Mouse (Mus musculus) lung, embryonic 16.5 days (tissue): ENCODE measurements around the gene Scg2. TPM values are rescaled to one million over a fixed set of nuclear protein-coding genes. Genes with fewer than 3 reads are reported as not detected.

Source experiments
- ATAC-seq: fragments of 200-750 bp; cut with Nextera tagmentation; 2 replicates; pipeline ENCODE4 v1.8.0; 2017; ENCODE audit warnings: low read depth, mild to moderate bottlenecking, moderate library complexity
- H3K27ac ChIP-seq: fragments of 300-500 bp; sonication (generic); 2 replicates; pipeline ENCODE4 v1.5.1; 2014; ENCODE audit warnings: mild to moderate bottlenecking, control low read depth, low read length
- H3K27me3 ChIP-seq: fragments of 300-500 bp; sonication (generic); 2 replicates; pipeline ENCODE4 v1.6.1; 2014; ENCODE audit warnings: low read depth, low read length, mixed read lengths; ENCODE audit not compliant: control insufficient read depth, insufficient read depth
- H3K36me3 ChIP-seq: fragments of 300-500 bp; sonication (generic); 2 replicates; pipeline ENCODE4 v1.6.1; 2014; ENCODE audit warnings: low read length; ENCODE audit not compliant: control insufficient read depth, insufficient read depth
- H3K4me1 ChIP-seq: fragments of 300-500 bp; sonication (generic); replicated peaks from 2 replicates; pipeline ENCODE4 v1.6.1; 2014; ENCODE audit warnings: low read length, mixed read lengths; ENCODE audit not compliant: control insufficient read depth, insufficient read depth
- H3K4me2 ChIP-seq: fragments of 300-500 bp; sonication (generic); 2 replicates; pipeline ENCODE4 v1.6.1; 2014; ENCODE audit warnings: low read depth, low read length, control low read depth
- H3K4me3 ChIP-seq: fragments of 300-500 bp; sonication (generic); 2 replicates; pipeline ENCODE4 v1.5.1; 2014; ENCODE audit warnings: mild to moderate bottlenecking, low read length, control low read depth
- H3K9ac ChIP-seq: fragments of 300-500 bp; sonication (generic); 2 replicates; pipeline ENCODE4 v1.6.1; 2014; ENCODE audit warnings: low read length, control low read depth
- H3K9me3 ChIP-seq: fragments of 300-500 bp; sonication (generic); 2 replicates; pipeline ENCODE4 v1.6.1; 2016; ENCODE audit warnings: low read length; ENCODE audit not compliant: control insufficient read depth
- WGBS: fragments of 180-500 bp; shearing (Covaris S2); extraction: QIAGEN DNeasy Blood & Tissue Kit; methylation state at CpG from one replicate; pipeline ENCODE4 v1.1.7; 2014; 5-methylcytosine and 5-hydroxymethylcytosine counted together
- polyA plus RNA-seq: library from polyadenylated mRNA; unstranded; fragments of >200 nt; fragmentation: Nextera tagmentation; extraction: Ambion mirVana; gene quantifications from 2 replicates; pipeline ENCODE4 v1.2.1, GENCODE M21; 2015

The Scg2 gene
- polyA plus RNA-seq, 1 experiment from 2014 or later, result 0.65 TPM

DNA sequence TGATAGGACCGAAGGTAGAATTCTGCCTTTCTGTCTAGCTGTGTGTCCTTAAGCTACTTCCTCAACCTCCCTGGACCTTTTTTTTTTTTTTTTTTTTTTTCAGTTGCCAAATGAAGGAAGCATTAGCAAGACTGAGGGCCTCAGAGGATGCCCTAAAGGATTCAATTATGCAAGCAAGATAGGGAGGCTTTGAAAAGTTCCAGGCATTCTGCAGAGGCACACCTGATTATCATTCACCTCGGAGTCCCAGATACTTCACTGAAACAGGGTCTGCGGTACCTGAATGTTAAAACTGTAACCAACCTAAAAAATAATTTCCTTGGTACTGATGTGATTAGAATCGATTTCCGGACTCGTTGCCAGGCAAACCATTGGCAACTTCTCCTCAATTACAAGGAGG, 10.0 kb upstream of the Scg2 start:
- Histone ChIP-seq H3K4me2 (no peak overlapping the region), H3K9ac (no peak overlapping the region), H3K36me3 (no peaks in the 10 kb centered on the region), H3K27ac (no peak overlapping the region), H3K27me3 (no peaks in the 10 kb centered on the region), H3K4me1 (no peaks in the 10 kb centered on the region), H3K9me3 (no peaks in the 10 kb centered on the region), H3K4me3 (no peak overlapping the region)
- WGBS, result 21% methylated on average over 6 of the region's 6 CpGs
- ATAC-seq, result no peak

DNA sequence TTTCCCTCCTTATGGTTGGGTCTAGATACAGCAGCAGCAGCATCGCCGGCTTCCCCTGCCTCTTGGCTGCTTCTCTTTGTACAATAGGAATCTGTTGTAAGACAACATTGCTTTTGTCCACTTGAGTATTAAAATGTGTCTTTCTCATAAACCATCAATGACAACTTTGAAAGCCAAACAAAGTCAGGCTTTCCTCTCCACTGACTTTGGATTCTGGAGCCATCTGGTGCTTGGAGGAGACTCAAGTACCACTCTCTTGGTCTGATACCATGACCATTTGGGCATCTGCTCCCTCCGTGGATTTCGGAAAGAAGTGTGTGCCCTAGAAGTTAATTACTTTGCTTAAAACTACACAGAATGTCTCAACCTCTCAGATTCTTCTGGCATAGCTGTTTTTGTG, 5.7 kb upstream of the Scg2 start:
- Histone ChIP-seq H3K9ac (no peak overlapping the region), H3K27ac (no peak overlapping the region), H3K4me3 (no peak overlapping the region), H3K27me3 (no peaks in the 10 kb centered on the region), H3K4me1 (no peaks in the 10 kb centered on the region), H3K9me3 (no peaks in the 10 kb centered on the region), H3K36me3 (no peaks in the 10 kb centered on the region), H3K4me2 (no peak overlapping the region)
- WGBS, result 81% methylated on average over 4 of the region's 4 CpGs
- ATAC-seq, result no peak

DNA sequence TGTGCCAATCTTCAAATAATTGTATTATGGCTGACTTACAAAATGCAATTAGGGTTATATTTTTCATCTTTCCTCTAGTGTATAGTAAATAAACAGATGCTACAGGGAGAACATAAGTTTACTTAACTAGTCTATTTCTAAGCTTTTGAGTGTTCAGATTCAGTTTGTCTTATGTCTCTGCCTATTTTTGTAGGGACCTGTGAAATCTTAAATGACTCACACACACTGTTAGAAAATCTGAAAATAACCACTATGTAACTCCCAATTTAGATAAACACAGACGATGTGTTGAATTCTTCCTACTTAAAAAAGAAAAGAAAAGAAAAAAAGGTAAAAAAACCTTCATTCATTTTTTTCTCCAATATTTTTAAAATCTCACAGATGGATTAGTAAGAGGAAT, 2.2 kb downstream of the Scg2 start:
- Histone ChIP-seq H3K9me3 (no peaks in the 10 kb centered on the region), H3K27me3 (no peaks in the 10 kb centered on the region), H3K4me2 (no peak overlapping the region), H3K4me3 (no peak overlapping the region), H3K4me1 (no peaks in the 10 kb centered on the region), H3K36me3 (no peaks in the 10 kb centered on the region), H3K9ac (no peak overlapping the region), H3K27ac (no peak overlapping the region)
- 82% methylated on average over 1 of the region's 1 CpGs for WGBS
- ATAC-seq, result no peak

DNA sequence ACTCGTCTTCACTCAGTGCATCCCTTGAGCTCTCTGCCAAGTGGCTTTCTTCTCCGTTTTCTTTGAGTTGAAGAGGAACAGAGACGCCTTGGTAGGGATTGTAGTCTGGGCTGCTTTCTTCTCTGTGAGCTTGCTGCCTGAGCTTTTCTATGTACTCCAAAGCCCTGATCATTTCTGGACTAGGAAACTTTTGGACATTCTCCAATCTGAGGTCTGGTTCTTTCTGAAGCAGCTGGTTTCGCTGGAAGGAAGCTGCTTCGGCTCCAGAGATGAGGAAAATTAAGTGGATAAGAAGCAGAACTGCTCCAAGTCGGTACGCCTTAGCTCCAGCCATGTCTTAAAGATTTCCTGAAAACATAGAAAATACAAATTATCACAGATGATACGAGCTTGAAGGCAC, 3.2 kb downstream of the Scg2 start:
- H3K4me2 ChIP-seq, result no peak overlapping the region
- WGBS, result 82% methylated on average over 8 of the region's 8 CpGs

GRCm38 (mm10) chr1:79429058-79429457, 10.9 kb downstream of the Scg2 start:
- Histone ChIP-seq H3K27me3 (no peaks in the 10 kb centered on the region), H3K4me1 (no peaks in the 10 kb centered on the region), H3K36me3 (no peaks in the 10 kb centered on the region), H3K9me3 (no peaks in the 10 kb centered on the region), H3K4me2 (no peak overlapping the region), H3K9ac (no peak overlapping the region), H3K27ac (no peak overlapping the region), H3K4me3 (no peak overlapping the region)
- no peak for ATAC-seq
- WGBS, result 63% methylated on average over 5 of the region's 5 CpGs

More for the DNA sequence above, 3.2 kb downstream of the Scg2 start:
- no peak for ATAC-seq
- no peaks in the 10 kb centered on the region for H3K4me1 ChIP-seq
- H3K9ac ChIP-seq, result no peak overlapping the region
- H3K9me3 ChIP-seq, result no peaks in the 10 kb centered on the region
- H3K27me3 ChIP-seq, result no peaks in the 10 kb centered on the region
- no peak overlapping the region for H3K27ac ChIP-seq
- H3K36me3 ChIP-seq, result no peaks in the 10 kb centered on the region
- no peak overlapping the region for H3K4me3 ChIP-seq

DNA sequence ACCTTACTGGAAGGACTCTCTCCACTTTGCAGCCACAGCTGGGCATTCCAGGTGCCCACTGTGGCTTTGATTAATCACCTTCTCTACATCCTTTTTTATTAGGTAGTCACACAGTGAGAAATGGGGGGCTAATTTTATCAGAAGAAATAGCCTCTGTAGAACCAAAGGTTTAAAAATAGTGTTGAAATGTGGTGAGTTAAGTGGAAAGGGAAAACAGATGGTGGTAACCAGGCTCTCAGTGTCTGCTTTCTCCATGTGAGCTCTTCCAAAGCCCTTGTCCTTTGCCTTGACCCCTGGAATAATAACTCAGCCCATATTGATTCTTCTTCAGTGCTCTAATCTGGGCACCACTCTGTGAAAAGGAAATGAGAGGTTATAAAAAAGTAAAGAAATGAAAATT, 24.4 kb downstream of the Scg2 start:
- Histone ChIP-seq H3K27me3 (no peaks in the 10 kb centered on the region), H3K9ac (no peak overlapping the region), H3K4me2 (no peak overlapping the region), H3K9me3 (no peaks in the 10 kb centered on the region), H3K27ac (no peak overlapping the region), H3K36me3 (no peaks in the 10 kb centered on the region), H3K4me3 (no peak overlapping the region), H3K4me1 (no peaks in the 10 kb centered on the region)
- no peak for ATAC-seq

DNA sequence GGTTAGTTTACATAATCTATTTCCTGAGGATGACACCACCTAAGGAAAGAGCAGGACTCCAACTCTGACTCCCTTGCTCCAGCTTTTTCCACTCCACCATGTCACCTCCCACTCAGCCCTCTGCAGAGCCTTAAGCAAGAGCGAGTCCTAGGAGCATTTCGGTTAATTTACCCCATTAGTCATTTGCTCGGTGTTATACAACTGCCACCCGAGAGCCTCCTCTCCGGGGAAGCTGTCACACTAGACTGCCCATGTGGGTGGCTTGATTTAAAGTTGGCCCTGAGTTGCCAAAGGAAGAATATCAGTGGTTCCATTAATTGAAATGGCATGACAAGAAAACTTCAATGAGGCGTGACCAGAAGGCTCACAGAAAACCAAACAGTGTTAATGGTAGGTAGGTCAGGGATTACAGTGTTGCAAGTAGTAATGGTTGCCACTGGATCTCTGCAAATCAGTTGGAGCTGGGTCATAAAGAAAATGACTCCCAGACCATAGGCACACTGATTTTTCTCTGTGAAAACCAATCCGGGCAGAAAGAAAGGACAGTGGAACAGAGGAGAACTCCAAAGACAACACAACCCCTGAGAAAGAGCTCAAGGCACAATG, 33.5 kb downstream of the Scg2 start:
- ATAC-seq, result no peak
- Histone ChIP-seq H3K4me1 (no peaks in the 10 kb centered on the region), H3K9me3 (no peaks in the 10 kb centered on the region), H3K27me3 (no peaks in the 10 kb centered on the region), H3K27ac (no peak overlapping the region), H3K4me2 (no peak overlapping the region), H3K36me3 (no peaks in the 10 kb centered on the region), H3K9ac (no peak overlapping the region), H3K4me3 (no peak overlapping the region)
- 67% methylated on average over 7 of the region's 7 CpGs for WGBS

DNA sequence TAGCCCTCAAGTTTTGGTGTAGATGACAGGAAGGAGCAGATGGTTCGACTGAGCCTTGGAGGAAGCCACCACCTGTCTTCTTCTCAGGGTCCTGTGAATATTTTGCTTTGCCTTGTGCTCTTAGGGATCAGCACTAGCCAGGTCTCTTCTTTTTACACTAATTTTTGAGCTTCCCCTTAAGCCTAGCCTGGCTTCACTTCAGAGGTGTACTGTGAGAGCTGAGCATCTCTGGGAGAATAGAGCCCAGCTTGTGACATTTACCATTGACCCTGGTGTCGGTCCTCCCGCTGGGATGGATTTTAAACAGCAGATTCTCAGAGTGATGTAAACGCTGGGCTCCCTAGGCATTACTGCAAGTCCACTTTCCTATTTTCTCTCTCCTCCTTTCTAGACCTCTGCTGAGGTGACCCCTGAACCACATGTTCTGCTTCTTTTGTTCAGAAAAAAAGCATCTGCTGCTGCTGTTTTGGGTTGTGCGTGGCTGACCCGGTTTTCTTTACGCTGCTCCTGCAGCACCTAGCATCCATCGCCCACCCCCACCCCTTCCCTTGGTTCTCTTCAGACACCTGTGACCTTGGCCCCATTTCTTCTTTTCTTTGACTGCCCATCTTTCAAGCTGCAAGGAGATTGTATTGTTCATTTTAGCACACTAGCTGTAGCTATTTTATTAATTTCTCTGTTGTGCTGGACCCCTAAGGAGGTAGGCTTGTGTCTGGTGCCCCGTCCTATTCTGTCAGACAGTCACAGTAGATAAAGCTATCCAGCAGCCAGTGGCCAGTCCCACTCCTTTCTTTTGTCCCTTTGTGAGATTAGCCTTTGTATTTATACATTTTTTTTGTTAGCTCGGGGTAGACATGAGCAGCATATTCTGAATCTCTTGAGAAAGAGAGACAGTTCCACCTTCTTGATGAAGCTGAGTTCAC, 38.6 kb downstream of the Scg2 start:
- WGBS, result 62% methylated on average over 10 of the region's 10 CpGs
- no peaks in the 10 kb centered on the region for H3K27me3 ChIP-seq
- ATAC-seq, result no peak
- no peaks in the 10 kb centered on the region for H3K36me3 ChIP-seq
- no peak overlapping the region for H3K9ac ChIP-seq
- H3K4me2 ChIP-seq, result no peak overlapping the region
- H3K4me1 ChIP-seq, result no peaks in the 10 kb centered on the region
- no peak overlapping the region for H3K27ac ChIP-seq
- H3K4me3 ChIP-seq, result no peak overlapping the region
- no peaks in the 10 kb centered on the region for H3K9me3 ChIP-seq

DNA sequence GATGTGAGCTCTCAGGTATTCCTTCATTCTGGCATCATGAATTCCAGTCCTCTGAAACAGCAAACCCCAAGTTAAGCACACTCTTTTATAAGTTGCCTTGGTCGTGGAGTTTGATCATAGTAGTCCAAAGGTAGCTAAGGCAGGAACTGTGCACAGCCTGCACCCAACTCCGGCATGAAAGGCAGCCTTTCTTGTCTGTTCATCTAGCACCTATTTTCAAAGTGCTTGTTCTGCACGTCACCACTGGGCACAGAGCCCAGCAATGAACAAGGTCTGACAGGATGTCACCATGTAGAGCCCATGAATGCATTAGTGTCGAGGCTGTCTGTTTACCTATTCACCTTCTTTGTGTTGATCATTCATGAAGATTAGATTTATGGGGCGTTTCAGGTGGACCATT, 39.6 kb downstream of the Scg2 start:
- WGBS, result 57% methylated on average over 5 of the region's 5 CpGs
- no peak overlapping the region for H3K4me3 ChIP-seq
- no peaks in the 10 kb centered on the region for H3K4me1 ChIP-seq
- H3K4me2 ChIP-seq, result no peak overlapping the region
- H3K27me3 ChIP-seq, result no peaks in the 10 kb centered on the region
- H3K36me3 ChIP-seq, result no peaks in the 10 kb centered on the region
- ATAC-seq, result no peak
- no peak overlapping the region for H3K9ac ChIP-seq
- H3K9me3 ChIP-seq, result no peaks in the 10 kb centered on the region
- H3K27ac ChIP-seq, result no peak overlapping the region
